Mouse (Mus musculus): ENCODE measurements around the gene Cntnap5a. TPM values are rescaled to one million over a fixed set of nuclear protein-coding genes. Genes with fewer than 3 reads are reported as not detected.
A peak's percentile ranks its signal among the peaks of the same experiment; 100 is the strongest.

The Cntnap5a gene
- polyA plus RNA-seq, 1 experiment = 5.8 TPM

DNA sequence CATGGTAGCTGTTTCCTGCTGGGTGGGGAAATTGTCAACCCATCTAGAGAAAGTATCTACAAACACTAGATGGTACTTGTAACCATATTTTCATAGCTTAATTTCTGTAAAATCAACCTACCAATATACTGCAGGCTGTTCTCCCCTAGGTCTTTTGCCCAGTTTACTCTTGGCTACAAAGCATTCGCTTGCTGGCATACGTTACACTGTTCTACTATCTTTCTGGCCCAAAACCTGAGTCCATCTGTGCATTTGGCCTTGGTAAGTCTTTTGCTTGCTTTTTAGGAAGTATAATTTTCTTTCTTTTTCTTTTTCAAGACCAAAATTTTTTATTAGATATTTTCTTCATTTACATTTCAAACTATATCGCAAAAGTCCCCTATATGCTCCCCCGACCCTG, 686.3 kb downstream of the Cntnap5a start:
- no peak for DNase-seq (ENCODE audit: low read depth)
- TF ChIP-seq POLR2A (IDR thresholded peaks at IDR 0.05; ENCODE audit: borderline replicate concordance, extremely low read depth, insufficient read depth, insufficient read length, poor library complexity, severe bottlenecking) = no peak
- no peak for TF ChIP-seq CTCF (IDR thresholded peaks at IDR 0.05; ENCODE audit: borderline replicate concordance, extremely low read depth, insufficient read depth, insufficient read length)

- TF ChIP-seq POLR2A (IDR thresholded peaks at IDR 0.05; ENCODE audit: borderline replicate concordance, extremely low read depth, insufficient read depth, insufficient read length, poor library complexity, severe bottlenecking) (no peak), CTCF (IDR thresholded peaks at IDR 0.05; ENCODE audit: borderline replicate concordance, extremely low read depth, insufficient read depth, insufficient read length) (no peak)
- no peak for DNase-seq (ENCODE audit: low read depth)
Observed at GRCm38 (mm10) chr1:116373551-116373950, 689.0 kb downstream of the Cntnap5a start.

GRCm38 (mm10) chr1:116392390-116392789, 707.8 kb downstream of the Cntnap5a start:
- DNase-seq (ENCODE audit: low read depth) = peak; percentile 72
- no peak for TF ChIP-seq CTCF (IDR thresholded peaks at IDR 0.05; ENCODE audit: borderline replicate concordance, extremely low read depth, insufficient read depth, insufficient read length)
- TF ChIP-seq POLR2A (IDR thresholded peaks at IDR 0.05; ENCODE audit: borderline replicate concordance, extremely low read depth, insufficient read depth, insufficient read length, poor library complexity, severe bottlenecking) = no peak

- DNase-seq (ENCODE audit: low read depth) = peak; percentile 28
- TF ChIP-seq CTCF (IDR thresholded peaks at IDR 0.05; ENCODE audit: borderline replicate concordance, extremely low read depth, insufficient read depth, insufficient read length) (no peak), POLR2A (IDR thresholded peaks at IDR 0.05; ENCODE audit: borderline replicate concordance, extremely low read depth, insufficient read depth, insufficient read length, poor library complexity, severe bottlenecking) (no peak)
Observed at GRCm38 (mm10) chr1:116401996-116402656, 717.6 kb downstream of the Cntnap5a start.

DNA sequence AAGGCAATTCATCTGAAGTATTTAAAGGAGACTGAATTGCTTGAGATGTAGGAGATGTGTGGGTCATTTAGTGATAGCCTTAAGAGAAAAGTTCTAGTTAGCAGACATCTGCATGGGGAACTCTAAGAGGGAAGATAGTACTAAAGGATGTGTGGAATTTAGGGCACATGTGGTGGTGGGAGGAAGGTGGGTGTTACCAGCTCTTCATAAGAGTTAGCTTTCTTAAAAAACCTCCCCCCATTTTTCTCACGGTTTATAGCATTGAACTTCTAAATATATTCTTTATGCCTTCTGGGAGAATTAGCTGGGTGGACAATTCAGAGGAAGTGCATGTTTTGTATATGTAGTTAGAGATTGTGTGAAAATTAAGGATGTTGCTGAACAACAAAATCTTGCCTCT, 725.3 kb downstream of the Cntnap5a start:
- TF ChIP-seq POLR2A (IDR thresholded peaks at IDR 0.05; ENCODE audit: borderline replicate concordance, extremely low read depth, insufficient read depth, insufficient read length, poor library complexity, severe bottlenecking) = no peak
- DNase-seq (ENCODE audit: low read depth) = no peak

- TF ChIP-seq CTCF (IDR thresholded peaks at IDR 0.05; ENCODE audit: borderline replicate concordance, extremely low read depth, insufficient read depth, insufficient read length) (no peak), POLR2A (IDR thresholded peaks at IDR 0.05; ENCODE audit: borderline replicate concordance, extremely low read depth, insufficient read depth, insufficient read length, poor library complexity, severe bottlenecking) (no peak)
- DNase-seq (ENCODE audit: low read depth) = peak; percentile 42
Observed at GRCm38 (mm10) chr1:116428396-116428795, 743.8 kb downstream of the Cntnap5a start.

DNA sequence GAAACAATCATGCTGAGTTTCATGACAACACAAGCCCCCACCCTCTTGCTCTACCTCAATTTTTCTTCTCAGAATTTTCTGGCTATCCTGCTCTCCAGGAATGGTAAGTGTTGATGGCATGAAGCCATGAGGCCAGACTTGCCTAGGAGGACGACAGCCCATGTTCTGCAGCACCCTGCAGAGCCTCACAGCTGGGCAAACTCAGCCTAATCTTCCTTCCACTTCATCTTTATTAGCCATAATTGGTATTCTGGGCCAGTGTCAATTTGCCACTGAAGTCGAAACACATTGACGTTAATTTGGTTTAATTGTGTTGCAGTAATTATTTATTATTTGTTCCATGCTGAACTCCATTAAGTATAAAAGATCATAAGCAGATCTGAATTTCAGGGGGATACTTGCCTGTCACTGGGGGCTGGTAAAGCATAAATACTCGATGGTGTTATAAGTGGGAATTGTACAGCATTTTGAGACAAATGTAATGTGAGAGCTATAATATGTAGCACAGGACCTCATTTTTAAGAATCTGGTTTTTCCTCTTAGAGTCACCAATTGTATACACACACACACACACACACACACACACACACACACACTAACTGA, 770.7 kb downstream of the Cntnap5a start:
- TF ChIP-seq CTCF (IDR thresholded peaks at IDR 0.05; ENCODE audit: borderline replicate concordance, extremely low read depth, insufficient read depth, insufficient read length) (no peak), POLR2A (IDR thresholded peaks at IDR 0.05; ENCODE audit: borderline replicate concordance, extremely low read depth, insufficient read depth, insufficient read length, poor library complexity, severe bottlenecking) (no peak)
- DNase-seq (ENCODE audit: low read depth) = peak; percentile 75

- TF ChIP-seq POLR2A (IDR thresholded peaks at IDR 0.05; ENCODE audit: borderline replicate concordance, extremely low read depth, insufficient read depth, insufficient read length, poor library complexity, severe bottlenecking) = no peak
- peak; percentile 68; the same call in 1 of the 2 replicates for TF ChIP-seq CTCF (IDR thresholded peaks at IDR 0.05; ENCODE audit: borderline replicate concordance, extremely low read depth, insufficient read depth, insufficient read length)
- peak; percentile 77 for DNase-seq (ENCODE audit: low read depth)
Observed at GRCm38 (mm10) chr1:116477703-116478102, 793.1 kb downstream of the Cntnap5a start.

DNA sequence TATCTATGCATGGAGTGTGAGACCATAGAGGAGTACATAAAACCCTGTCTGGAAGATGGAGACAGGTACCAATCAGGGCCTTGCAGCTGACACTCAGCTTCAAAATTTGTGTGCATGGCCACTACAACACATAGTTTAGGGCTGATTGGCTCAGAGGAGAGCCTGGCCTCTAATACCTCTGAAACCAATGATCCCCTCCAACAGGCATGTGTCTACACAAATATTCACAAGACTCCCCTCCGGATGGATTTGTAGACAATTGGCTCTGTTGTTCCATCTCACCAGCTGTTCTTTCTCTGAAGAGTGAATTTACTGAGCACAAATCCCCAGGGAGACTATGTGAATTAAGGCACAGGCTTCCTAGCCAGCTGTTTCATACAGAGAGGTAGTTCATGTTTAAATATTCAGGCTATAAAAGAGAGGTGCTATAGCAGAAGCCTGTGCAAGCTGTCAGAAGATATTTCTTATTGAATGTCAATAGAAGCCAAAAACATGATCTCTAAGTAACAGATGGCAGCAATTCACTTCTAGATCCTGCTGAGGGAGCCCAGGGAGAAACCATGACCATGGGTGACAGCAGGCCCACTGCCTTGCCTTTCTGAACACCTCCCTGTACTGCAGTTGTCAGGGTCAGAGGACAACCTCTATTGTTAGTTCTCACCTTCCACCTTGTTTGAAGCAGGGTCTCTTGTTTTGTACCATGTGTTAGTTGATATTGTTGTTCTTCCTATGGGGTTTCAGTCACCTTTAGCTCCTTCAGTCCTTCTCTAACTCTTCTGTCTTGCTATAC, 804.4 kb downstream of the Cntnap5a start:
- peak; percentile 8 for DNase-seq (ENCODE audit: low read depth)
- no peak for TF ChIP-seq CTCF (IDR thresholded peaks at IDR 0.05; ENCODE audit: borderline replicate concordance, extremely low read depth, insufficient read depth, insufficient read length)
- TF ChIP-seq POLR2A (IDR thresholded peaks at IDR 0.05; ENCODE audit: borderline replicate concordance, extremely low read depth, insufficient read depth, insufficient read length, poor library complexity, severe bottlenecking) = no peak

DNA sequence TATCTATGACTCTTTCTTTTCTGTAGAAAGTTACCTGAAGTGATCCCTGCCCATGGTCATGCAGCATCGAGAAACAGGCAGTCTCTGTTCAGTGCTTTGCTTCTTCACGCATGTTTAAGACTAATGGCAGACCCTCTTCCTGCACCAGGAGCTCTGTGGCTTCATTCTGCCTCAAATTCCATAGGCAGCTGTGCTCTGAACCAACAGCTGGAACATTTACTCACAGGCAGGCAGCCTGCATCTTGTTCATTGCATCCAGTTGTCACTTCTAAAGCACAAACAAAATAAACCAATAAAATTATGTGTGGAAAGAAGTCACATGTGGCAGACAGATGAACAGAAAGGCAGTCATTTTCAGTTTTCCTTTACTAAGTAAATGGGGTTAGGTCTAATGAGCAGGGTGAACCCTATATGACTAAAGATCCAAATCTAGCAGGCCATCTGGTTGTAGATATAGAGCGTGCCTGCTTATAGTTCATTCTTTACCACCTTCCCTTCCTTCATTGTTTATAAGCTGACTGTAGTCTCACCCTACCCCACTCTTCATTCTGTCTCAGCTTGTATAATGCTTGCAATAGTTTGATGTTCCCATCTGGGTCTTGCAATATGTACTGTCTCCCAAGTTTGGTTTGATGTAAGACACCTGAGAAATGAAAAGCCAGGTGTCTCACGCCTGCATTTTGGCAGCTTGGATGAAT, 893.6 kb downstream of the Cntnap5a start:
- TF ChIP-seq POLR2A (IDR thresholded peaks at IDR 0.05; ENCODE audit: borderline replicate concordance, extremely low read depth, insufficient read depth, insufficient read length, poor library complexity, severe bottlenecking) (no peak), CTCF (IDR thresholded peaks at IDR 0.05; ENCODE audit: borderline replicate concordance, extremely low read depth, insufficient read depth, insufficient read length) (no peak)
- peak; percentile 1 for DNase-seq (ENCODE audit: low read depth)

GRCm38 (mm10) chr1:116616272-116616671, 931.7 kb downstream of the Cntnap5a start:
- DNase-seq (ENCODE audit: low read depth) = no peak

More at GRCm38 (mm10) chr1:116616272-116616671, 931.7 kb downstream of the Cntnap5a start:
- no peak for TF ChIP-seq CTCF (IDR thresholded peaks at IDR 0.05; ENCODE audit: borderline replicate concordance, extremely low read depth, insufficient read depth, insufficient read length)
- no peak for TF ChIP-seq POLR2A (IDR thresholded peaks at IDR 0.05; ENCODE audit: borderline replicate concordance, extremely low read depth, insufficient read depth, insufficient read length, poor library complexity, severe bottlenecking)
